18 mouse cellular contexts compared by ENCODE assay signal in genomic region chr11:26004018-26004417, GRCm38 (mm10).
"Had no signal": no experiment of that assay in that cellular context is flagged by ENCODE, and none has a peak within 500 bp of the region (broad histone marks: within the 10 kb centered on the region; RNA-seq: fewer than 3 reads in every experiment).

No protein-coding gene starts in this region.

- H3K4me1 ChIP-seq: midbrain, embryonic 12.5 days; neural tube, embryonic 12.5 days had no signal

- H3K36me3 ChIP-seq: midbrain, embryonic 10.5 days; midbrain, embryonic 12.5 days; neural tube, embryonic 12.5 days had no signal

- DNase-seq: lung, adult 18-20 months; lung, embryonic 14.5 days; lung, postnatal 10 days; lung, postnatal 4 days; midbrain, embryonic 14.5 days; retina, postnatal 1 day; right cerebral cortex, adult 18-20 months; right cerebral cortex, postnatal 25 days; right cerebral cortex, postnatal 4 days; spleen, adult 18-20 months; thymus, adult 18-20 months; thymus, postnatal 14 days; thymus, postnatal 36 days had no signal

- H3K4me2 ChIP-seq: lung, embryonic 14.5 days; midbrain, embryonic 12.5 days; neural tube, embryonic 12.5 days had no signal

- H3K4me3 ChIP-seq: midbrain, embryonic 10.5 days; midbrain, embryonic 12.5 days; myocyte; neural tube, embryonic 12.5 days had no signal

- ATAC-seq: midbrain, embryonic 16.5 days had no signal

- H3K9ac ChIP-seq: lung, embryonic 14.5 days; midbrain, embryonic 12.5 days; neural tube, embryonic 12.5 days had no signal

- H3K27me3 ChIP-seq: midbrain, embryonic 12.5 days; neural tube, embryonic 12.5 days had no signal

- H3K27ac ChIP-seq: midbrain, embryonic 10.5 days; midbrain, embryonic 12.5 days; neural tube, embryonic 12.5 days had no signal

- H3K9me3 ChIP-seq: midbrain, embryonic 10.5 days; midbrain, embryonic 12.5 days; neural tube, embryonic 12.5 days had no signal
